Mouse (Mus musculus): ENCODE data around the gene Mrpl48.

DNA sequence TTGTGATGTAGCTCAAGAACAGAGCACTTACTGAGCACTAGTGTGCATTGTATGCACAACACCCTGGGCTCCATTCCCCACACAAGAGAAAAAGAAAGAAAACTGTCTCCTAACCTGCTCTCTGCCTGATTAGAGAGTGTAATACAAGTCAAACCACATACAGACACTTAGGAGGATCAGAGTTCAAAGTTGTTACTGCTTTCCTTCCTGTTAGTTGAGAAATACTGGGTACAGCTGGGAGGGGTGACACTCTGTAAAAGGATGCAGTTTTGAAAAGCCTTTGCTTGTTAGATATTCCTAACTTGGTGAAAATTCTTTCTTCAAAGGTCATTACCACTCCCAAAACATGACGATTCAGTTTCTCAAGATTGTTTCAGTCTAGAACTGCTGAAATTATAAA is 18.3 kb downstream of the Mrpl48 start:
- TF ChIP-seq CTCF (IDR thresholded peaks at IDR 0.05; ENCODE audit: extremely low read depth, insufficient read length, insufficient replicate concordance, low read depth, low read length) (no peak), POLR2A (IDR thresholded peaks at IDR 0.05; ENCODE audit: low read depth, low read length) (no peak)
